Mouse (Mus musculus): ENCODE results near the gene Rgl1.

- TF ChIP-seq CTCF (IDR thresholded peaks at IDR 0.05; ENCODE audit: extremely low read depth, insufficient read length, insufficient replicate concordance, low read depth, low read length) (no peak), POLR2A (IDR thresholded peaks at IDR 0.05; ENCODE audit: low read depth, low read length) (no peak)
These were observed 131.5 kb downstream of the Rgl1 start for GRCm38 (mm10) chr1:152634638-152635037.
